Mouse (Mus musculus): ENCODE data around the gene Wwtr1. TPM values are rescaled to one million over a fixed set of nuclear protein-coding genes. Genes with fewer than 3 reads are reported as not detected.

The Wwtr1 gene
- polyA plus RNA-seq, 1 experiment from 2014 or later = 28.9 TPM

- H3K27ac ChIP-seq = no peak overlapping the region
- H3K9ac ChIP-seq (ENCODE audit: low read depth, low read length) = no peak overlapping the region
- TF ChIP-seq CTCF (IDR thresholded peaks at IDR 0.05; ENCODE audit: low read depth) = no peak
- H3K27me3 ChIP-seq (ENCODE audit: insufficient read depth, low read length) = no peaks in the 10 kb centered on the region
- ATAC-seq (replicated peaks; ENCODE audit: low FRiP score, low read depth) (no peak), DNase-seq (ENCODE audit: low spot score) (no peak)
- WGBS = 84% methylated on average over 1 of the region's 1 CpGs
- H3K36me3 ChIP-seq (ENCODE audit: insufficient read depth, low read length) = no peaks in the 10 kb centered on the region
- no peaks in the 10 kb centered on the region for H3K9me3 ChIP-seq (replicated peaks; ENCODE audit: low read length)
- H3K4me1 ChIP-seq (replicated peaks; ENCODE audit: insufficient read depth, low read length) = peaks cover 6% of the 10 kb centered on the region
- H3K4me3 ChIP-seq (replicated peaks; ENCODE audit: low read depth, low read length) = no peak overlapping the region
- no peak overlapping the region for H3K4me2 ChIP-seq (ENCODE audit: low read length)
Measured at GRCm38 (mm10) chr3:57420660-57421059, 155.1 kb downstream of the Wwtr1 start.

GRCm38 (mm10) chr3:57420233-57420632, 155.5 kb downstream of the Wwtr1 start:
- H3K36me3 ChIP-seq (ENCODE audit: insufficient read depth, low read length) = no peaks in the 10 kb centered on the region
- no peak for TF ChIP-seq CTCF (IDR thresholded peaks at IDR 0.05; ENCODE audit: low read depth)
- no peaks in the 10 kb centered on the region for H3K9me3 ChIP-seq (replicated peaks; ENCODE audit: low read length)
- H3K4me2 ChIP-seq (ENCODE audit: low read length) = no peak overlapping the region
- WGBS = 73% methylated on average over 2 of the region's 2 CpGs
- no peak overlapping the region for H3K9ac ChIP-seq (ENCODE audit: low read depth, low read length)
- H3K4me3 ChIP-seq (replicated peaks; ENCODE audit: low read depth, low read length) = no peak overlapping the region
- H3K27ac ChIP-seq = no peak overlapping the region
- no peaks in the 10 kb centered on the region for H3K27me3 ChIP-seq (ENCODE audit: insufficient read depth, low read length)
- no peak for DNase-seq (ENCODE audit: low spot score)
- peaks cover 6% of the 10 kb centered on the region for H3K4me1 ChIP-seq (replicated peaks; ENCODE audit: insufficient read depth, low read length)
- ATAC-seq (replicated peaks; ENCODE audit: low FRiP score, low read depth) = no peak

- H3K27ac ChIP-seq = no peak overlapping the region
- no peak overlapping the region for H3K4me2 ChIP-seq (ENCODE audit: low read length)
- no peaks in the 10 kb centered on the region for H3K27me3 ChIP-seq (ENCODE audit: insufficient read depth, low read length)
- no peak overlapping the region for H3K4me3 ChIP-seq (replicated peaks; ENCODE audit: low read depth, low read length)
- no peaks in the 10 kb centered on the region for H3K9me3 ChIP-seq (replicated peaks; ENCODE audit: low read length)
- no peak overlapping the region for H3K9ac ChIP-seq (ENCODE audit: low read depth, low read length)
- WGBS = 87% methylated on average over 4 of the region's 4 CpGs
- DNase-seq (ENCODE audit: low spot score) (no peak), ATAC-seq (replicated peaks; ENCODE audit: low FRiP score, low read depth) (no peak)
- no peaks in the 10 kb centered on the region for H3K4me1 ChIP-seq (replicated peaks; ENCODE audit: insufficient read depth, low read length)
- no peaks in the 10 kb centered on the region for H3K36me3 ChIP-seq (ENCODE audit: insufficient read depth, low read length)
- TF ChIP-seq CTCF (IDR thresholded peaks at IDR 0.05; ENCODE audit: low read depth) = no peak
Measured at GRCm38 (mm10) chr3:57411535-57411934, 164.2 kb downstream of the Wwtr1 start.

Small RNA genes lying within 50 kb of the gene (microRNA-seq; reads per million reads assigned to microRNA genes)
- gene Mir6377 = not detected

Other genes starting within 250 kb of the Wwtr1 start
- gene Tm4sf4, start 150.6 kb downstream of the Wwtr1 start, polyA plus RNA-seq (2015; fragmentation: Nextera tagmentation; extraction: Ambion mirVana) = 0.79 and 0.93 TPM in 2 replicates
- 92.6 and 94.3 TPM in 2 replicates for gene Commd2, start 75.8 kb upstream of the Wwtr1 start, polyA plus RNA-seq (2015; fragmentation: Nextera tagmentation; extraction: Ambion mirVana)
- gene Ankub1, start 116.9 kb upstream of the Wwtr1 start, polyA plus RNA-seq (2015; fragmentation: Nextera tagmentation; extraction: Ambion mirVana) = 0.06 TPM in 1 of 2 replicates, not detected in the other
- gene Rnf13, start 160.2 kb upstream of the Wwtr1 start, polyA plus RNA-seq (2015; fragmentation: Nextera tagmentation; extraction: Ambion mirVana) = 120 and 138 TPM in 2 replicates

All from kidney, postnatal 0 days (tissue).